Mouse (Mus musculus) cerebellum, adult 2 months (tissue): ENCODE data around the gene Bid.

ENCODE experiments used
- CTCF ChIP-seq: fragments of 200-500 bp; IDR thresholded peaks from 2 replicates; pipeline ENCODE4 v1.5.1; 2011; ENCODE audit warnings: low read depth, mild to moderate bottlenecking, control low read depth, low read length, moderate library complexity, borderline replicate concordance; ENCODE audit not compliant: insufficient read depth
- POLR2A ChIP-seq: fragments of 200-500 bp; IDR thresholded peaks from 2 replicates; pipeline ENCODE4 v1.6.1; 2011; ENCODE audit warnings: low read length, control low read depth, borderline replicate concordance; ENCODE audit not compliant: insufficient read depth

- no peak for TF ChIP-seq CTCF
- no peak for TF ChIP-seq POLR2A
Observed at GRCm38 (mm10) chr6:120913783-120914182, 2.9 kb downstream of the Bid start.
